Mouse (Mus musculus) MN1 (cell line): ENCODE results near the gene Glipr1l3.
"Not testable (repeated sequence)": the region's sequence is repeated elsewhere in the genome, so short reads cannot be mapped to it uniquely, and the experiment has no call there.

Source experiments
- DNase-seq: peaks from one replicate; pipeline ENCODE4 v3.0.0-alpha.2; 2016; ENCODE audit warnings: low spot score

The Glipr1l3 gene

DNA sequence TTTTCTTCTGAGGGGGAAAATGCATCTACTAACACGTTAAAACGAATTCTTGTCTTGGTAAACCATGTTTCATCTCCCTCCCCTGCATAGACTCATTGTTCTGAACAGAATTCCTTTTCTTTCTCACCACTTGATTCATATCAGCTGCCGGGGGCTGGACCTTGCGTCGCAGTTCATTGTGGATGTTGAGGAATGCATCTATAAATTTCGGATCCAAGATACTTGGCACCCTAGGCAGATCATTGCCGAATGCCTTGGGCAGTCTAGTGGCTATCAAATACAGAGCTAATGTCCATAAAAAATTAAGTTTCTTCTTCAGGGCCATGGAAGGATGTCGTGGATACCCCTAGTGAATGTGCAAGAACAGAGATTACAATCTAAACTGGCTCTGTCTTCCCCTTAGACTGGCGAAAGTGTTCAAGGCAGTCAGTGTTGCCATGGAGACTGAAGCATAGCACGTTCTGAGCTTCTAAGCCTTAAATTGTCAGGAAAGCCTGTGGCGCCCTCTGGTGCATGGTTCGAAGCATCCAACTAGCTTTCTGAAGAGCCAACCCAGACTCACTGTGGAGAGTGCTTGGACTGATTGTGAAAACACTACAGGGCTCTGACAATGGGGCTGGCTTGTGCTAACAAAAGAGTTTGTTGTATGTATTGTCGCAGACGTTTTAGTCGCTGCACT is at the start of gene Glipr1l3:
Gene Glipr1l3 (minus strand): TSS at position 446 of the 679 bp plus-strand sequence.
- DNase-seq = peak; percentile 55

- no peak for DNase-seq
Measured at GRCm38 (mm10) chr10:112203463-112203862, 43.3 kb upstream of the Glipr1l3 start.

- DNase-seq = not testable (repeated sequence)
Measured at GRCm38 (mm10) chr10:112193919-112194318, 33.8 kb upstream of the Glipr1l3 start.

GRCm38 (mm10) chr10:112177027-112177426 is 16.9 kb upstream of the Glipr1l3 start:
- DNase-seq = not testable (repeated sequence)

GRCm38 (mm10) chr10:112163168-112163766 is 3.1 kb upstream of the Glipr1l3 start, which contains the start of gene Caps2:
Gene Caps2 (plus strand): TSS chr10:112163621.
- DNase-seq = no peak

GRCm38 (mm10) chr10:112139834-112140233 is 20.3 kb downstream of the Glipr1l3 start:
- DNase-seq = no peak

DNA sequence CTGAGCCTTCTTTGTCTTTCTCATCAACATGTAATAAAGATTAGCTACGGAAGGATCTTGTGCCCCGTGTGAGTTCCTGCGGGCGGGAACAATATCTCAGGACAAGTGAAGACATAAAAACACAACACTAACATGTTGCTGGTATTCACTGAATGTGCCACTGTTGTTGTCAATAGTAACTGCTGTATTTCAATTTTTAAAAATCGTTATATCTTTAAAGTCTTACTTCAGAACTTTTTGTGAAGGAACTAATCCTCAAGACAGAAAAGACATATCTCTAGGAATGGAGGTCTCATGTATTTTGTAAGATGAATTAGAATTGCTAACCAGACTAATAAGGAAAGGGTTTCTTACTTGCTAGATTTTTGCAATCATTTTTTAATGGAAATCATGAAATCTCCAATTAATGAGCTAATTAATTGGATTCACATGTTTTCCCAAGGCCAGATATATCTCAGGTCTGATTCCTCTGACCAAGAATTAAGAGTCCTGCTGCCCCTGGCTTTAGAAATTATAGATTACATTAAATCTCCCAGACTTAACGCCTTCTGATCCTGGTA is 21.2 kb downstream of the Glipr1l3 start:
- no peak for DNase-seq

- DNase-seq = no peak
Measured at GRCm38 (mm10) chr10:112138050-112138870, 21.9 kb downstream of the Glipr1l3 start.

DNA sequence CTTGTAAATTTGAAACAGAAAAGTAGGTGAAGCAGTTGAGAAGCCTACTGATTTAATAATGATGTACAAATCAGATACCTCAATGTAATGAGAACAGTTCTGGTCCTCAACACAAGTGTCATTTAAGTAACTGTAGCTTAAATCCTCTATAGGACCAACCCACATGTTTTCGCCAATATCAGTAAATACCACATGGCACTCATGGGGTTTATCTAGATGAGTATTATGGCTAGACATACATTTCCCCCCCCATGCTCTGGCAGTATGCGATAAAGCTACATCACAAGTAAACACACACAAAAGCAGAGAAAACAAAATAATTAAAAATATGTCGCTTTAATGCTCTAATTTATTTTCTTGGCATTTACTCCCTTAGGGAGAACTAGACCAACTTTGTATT is 27.9 kb downstream of the Glipr1l3 start:
- DNase-seq = no peak

DNA sequence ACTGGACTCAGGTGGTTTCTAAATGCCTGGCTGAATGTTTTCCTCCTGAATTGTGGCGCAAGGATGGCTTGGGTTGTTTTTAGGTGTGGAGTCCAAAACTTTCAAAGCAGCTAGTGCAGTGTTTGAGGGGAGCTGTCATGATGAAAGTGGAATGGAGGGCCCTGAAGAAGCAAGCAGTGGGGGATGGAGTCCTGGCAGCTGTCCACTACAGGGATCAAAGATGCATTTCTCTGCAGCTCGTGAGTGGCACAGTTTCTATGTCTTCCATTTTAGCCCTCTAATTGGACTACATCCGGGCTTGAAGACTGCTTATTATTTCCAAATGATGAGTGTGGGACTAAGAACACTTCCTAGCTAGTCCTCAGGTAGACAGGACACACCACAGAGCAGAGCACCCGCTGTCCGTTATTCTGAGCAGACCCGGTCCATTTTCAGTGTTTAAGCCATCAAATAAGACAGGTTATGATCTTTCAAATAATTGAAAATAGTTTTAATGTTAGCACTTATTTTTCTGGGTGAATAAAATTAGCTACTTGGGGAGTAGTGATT is 32.4 kb downstream of the Glipr1l3 start:
- not testable (repeated sequence) for DNase-seq

DNA sequence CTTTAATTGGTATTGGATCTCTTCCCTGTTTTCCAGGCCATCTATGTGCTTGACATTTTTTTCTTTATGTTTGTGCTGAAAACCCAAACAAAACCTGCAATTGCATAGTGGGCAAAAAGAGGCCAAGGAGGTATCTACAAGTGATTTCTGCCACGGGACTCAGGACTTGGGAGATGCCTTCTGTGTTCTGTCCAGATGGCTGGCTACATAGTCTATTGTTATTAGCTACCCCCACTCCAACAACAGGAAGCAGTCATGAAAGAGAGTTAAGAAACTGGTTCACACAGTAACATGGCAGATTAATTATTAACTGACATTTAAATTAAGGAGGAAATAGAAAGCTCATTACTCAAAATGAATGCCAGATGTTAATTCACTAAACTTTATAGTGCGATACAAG is 35.0 kb downstream of the Glipr1l3 start:
- DNase-seq = not testable (repeated sequence)

GRCm38 (mm10) chr10:112110401-112110800 is 49.7 kb downstream of the Glipr1l3 start:
- DNase-seq = no peak

- peak; percentile 67 for DNase-seq
Measured at GRCm38 (mm10) chr10:112105785-112106184, 54.3 kb downstream of the Glipr1l3 start.
